Mouse (Mus musculus): ENCODE measurements around the gene Vmn1r14. TPM values are rescaled to one million over a fixed set of nuclear protein-coding genes. Genes with fewer than 3 reads are reported as not detected.
"Not testable (repeated sequence)": the region's sequence is repeated elsewhere in the genome, so short reads cannot be mapped to it uniquely, and the experiment has no call there.

Gene Vmn1r14
- polyA plus RNA-seq (2012; rRNA removed), result not detected in 2 replicates

DNA sequence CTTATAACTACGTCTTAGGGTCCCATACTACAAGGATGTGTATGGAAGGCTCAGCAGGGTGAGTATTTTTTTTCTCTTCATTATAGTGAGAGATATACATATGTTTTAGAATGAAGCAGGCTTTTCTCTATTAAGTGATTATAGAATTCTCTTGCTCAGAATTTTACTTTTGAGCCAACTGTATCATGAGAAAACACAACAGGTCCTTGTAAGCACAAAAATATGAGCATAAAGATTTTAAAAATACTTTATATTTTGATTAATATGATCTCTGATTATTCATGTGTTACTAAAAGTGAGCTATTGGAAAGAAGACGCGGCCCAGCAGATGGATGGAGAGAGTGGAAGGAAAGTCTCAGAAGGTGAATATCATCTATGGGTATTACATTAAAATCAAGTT, at the start of gene Vmn1r14:
Gene Vmn1r14, plus strand, starts transcription at position 301 of the 400 bp plus-strand sequence.
- no peak for DNase-seq (ENCODE audit: extremely low spot score in 1 of 2, low spot score in 1 of 2)

DNA sequence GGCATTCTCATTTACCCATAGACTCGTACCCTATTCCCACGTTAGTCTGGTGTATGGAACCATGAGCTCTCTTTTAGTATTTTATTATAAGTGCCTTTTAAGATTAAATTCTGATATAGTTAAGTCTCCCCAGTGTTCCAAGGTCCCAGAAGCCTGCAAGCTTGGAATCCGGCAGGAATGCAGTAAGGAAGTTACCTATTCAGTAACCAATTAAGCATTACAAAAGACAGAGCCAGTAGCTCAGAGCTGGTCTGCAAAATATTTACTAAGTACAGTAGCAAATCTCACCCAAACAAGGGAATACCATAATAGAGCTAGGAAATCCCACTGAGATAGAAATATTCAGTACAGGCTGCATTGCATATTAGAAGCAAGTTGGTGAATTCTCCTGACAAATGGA, 41.5 kb upstream of the Vmn1r14 start:
- not testable (repeated sequence) for DNase-seq (ENCODE audit: extremely low spot score in 1 of 2, low spot score in 1 of 2)

DNA sequence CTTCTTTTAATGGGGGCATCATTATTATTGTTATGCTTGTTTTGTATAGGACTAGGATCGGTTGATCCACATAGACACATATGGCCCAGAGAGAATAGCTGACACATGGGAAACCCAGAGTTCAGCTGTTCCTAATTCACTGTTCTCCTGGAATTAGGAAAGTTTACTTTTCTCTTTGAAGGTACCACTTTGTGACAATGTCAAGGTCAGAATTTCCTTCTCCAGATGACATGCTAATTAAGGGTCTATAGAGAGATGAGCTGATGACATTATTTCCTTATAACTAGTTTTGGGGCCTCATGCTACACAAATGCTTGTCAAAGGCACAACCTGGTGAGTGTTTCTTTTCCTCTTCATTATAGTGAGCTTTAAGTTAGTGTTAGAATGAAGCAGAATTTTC, 28.5 kb upstream of the Vmn1r14 start, which contains the start of gene Vmn1r13:
Gene Vmn1r13, plus strand, starts transcription at position 301 of the 400 bp plus-strand sequence.
- not testable (repeated sequence) for DNase-seq (ENCODE audit: extremely low spot score in 1 of 2, low spot score in 1 of 2)

DNA sequence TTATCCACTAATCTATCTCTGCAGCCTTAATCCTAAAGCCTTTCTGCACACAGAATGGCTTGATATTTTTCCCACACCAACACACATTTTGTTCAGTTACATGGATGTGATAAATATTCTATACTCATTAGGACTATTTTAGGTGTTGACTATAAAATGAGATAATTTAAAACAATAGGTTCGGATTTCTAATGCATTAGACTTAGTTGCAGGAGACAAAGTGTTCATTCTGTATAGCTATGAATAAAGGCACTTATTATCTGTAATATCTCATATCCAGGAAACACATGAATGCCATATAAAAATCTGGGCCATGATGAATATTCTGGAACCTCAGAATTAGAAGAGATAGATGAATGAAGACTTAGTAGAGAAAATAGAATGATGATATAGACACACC, 26.2 kb downstream of the Vmn1r14 start, which contains the start of gene Vmn1r15:
Gene Vmn1r15, plus strand, starts transcription at position 301 of the 400 bp plus-strand sequence.
- no peak for DNase-seq (ENCODE audit: extremely low spot score in 1 of 2, low spot score in 1 of 2)

DNA sequence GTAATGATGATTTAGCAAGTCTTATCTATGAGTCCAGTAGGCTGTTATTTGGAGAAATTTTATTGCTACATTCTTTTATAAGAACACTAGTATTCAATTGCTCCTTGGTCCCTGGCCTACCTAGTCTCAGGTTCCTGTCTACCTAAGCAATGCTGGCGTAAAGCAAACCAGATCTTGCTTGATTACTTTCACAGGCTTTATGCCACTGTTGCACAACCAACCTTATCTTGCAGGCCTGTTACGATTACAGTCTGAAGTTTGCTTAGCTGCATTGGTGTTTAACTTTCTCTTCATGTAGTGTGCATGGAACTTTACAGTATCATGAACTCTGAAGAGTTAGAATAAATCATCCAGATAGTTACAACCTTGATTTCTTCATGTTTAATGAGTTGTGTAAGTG, 29.5 kb downstream of the Vmn1r14 start:
- no peak for DNase-seq (ENCODE audit: extremely low spot score in 1 of 2, low spot score in 1 of 2)

DNA sequence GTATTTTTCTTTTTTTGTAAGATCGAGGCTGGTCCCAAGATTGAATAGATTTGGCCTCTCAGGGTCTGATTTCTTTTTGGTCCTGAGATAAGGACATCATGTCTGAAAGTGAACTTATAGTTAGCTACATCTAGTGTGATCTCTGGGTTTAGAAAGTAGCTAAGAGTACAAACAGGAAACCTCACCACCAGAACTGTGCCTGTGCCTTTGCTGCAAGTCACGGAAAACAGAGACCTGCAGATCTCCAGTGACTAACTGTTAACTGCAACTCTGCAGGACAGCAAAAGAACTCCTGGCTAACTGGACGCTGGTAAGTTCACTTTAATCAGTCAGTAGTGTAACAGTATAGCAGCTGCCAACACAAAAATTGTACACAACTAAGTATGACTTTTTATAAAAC, 40.4 kb downstream of the Vmn1r14 start:
- DNase-seq (ENCODE audit: extremely low spot score in 1 of 2, low spot score in 1 of 2), result no peak

DNA sequence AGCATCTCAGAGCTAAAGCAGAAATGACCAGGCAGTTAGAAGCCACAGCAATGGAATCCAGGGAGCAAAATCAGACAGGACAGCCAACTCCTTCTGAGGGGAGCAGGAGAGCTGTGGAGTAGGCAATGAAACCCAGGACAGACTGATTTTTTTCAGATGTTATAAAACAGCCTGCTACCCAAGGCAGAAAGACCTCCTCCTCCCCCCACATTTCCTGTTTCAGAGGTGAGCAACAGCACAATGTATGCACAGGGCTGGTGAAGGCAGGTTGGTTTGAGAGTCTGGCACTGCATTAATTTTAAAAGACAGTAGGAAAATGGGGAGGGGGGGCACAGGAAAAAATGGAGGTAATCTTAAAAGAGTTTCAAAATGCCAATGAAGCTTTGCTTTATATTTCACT, 41.0 kb downstream of the Vmn1r14 start:
- DNase-seq (ENCODE audit: extremely low spot score in 1 of 2, low spot score in 1 of 2), result no peak

DNA sequence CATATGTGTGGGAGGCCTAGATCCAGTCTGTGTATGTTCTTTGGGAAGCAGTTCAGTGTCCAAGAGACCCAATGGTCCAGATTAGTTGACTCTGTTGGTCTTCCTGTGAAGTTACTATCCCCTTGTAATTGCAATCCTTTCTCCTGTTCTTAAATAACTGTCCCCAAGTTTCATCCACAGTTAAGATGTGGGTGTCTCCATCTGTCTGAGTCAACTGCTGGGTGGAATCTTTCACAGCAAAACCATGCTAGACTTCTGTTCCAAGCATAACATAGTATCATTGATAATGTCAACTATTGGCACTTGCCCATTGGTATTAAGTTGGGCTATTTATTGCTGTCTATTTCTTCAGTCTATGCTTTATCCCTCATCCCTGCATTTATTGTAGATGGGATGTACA, 47.5 kb downstream of the Vmn1r14 start:
- peak in 1 of 2 experiments; percentile 2 for DNase-seq (ENCODE audit: extremely low spot score in 1 of 2, low spot score in 1 of 2)

Other genes starting within 250 kb of the Vmn1r14 start
- gene Vmn1r6, start 234.4 kb upstream of the Vmn1r14 start, polyA plus RNA-seq (2012; rRNA removed), result not detected in 2 replicates
- not detected in 2 replicates for gene Vmn1r7, start 206.4 kb upstream of the Vmn1r14 start, polyA plus RNA-seq (2012; rRNA removed)
- not detected in 2 replicates for gene Vmn1r8, start 199.4 kb upstream of the Vmn1r14 start, polyA plus RNA-seq (2012; rRNA removed)
- not detected in 2 replicates for gene Vmn1r9, start 164.9 kb upstream of the Vmn1r14 start, polyA plus RNA-seq (2012; rRNA removed)
- gene Vmn1r10, start 122.2 kb upstream of the Vmn1r14 start, polyA plus RNA-seq (2012; rRNA removed), result not detected in 2 replicates
- not detected in 2 replicates for gene Vmn1r11, start 98.2 kb upstream of the Vmn1r14 start, polyA plus RNA-seq (2012; rRNA removed)
- gene Vmn1r12, start 74.8 kb upstream of the Vmn1r14 start, polyA plus RNA-seq (2012; rRNA removed), result not detected in 2 replicates
- not detected in 2 replicates for gene Vmn1r13, start 28.4 kb upstream of the Vmn1r14 start, polyA plus RNA-seq (2012; rRNA removed)
- gene Vmn1r15, start 26.3 kb downstream of the Vmn1r14 start, polyA plus RNA-seq (2012; rRNA removed), result not detected in 2 replicates
- not detected in 2 replicates for gene Vmn1r16, start 97.8 kb downstream of the Vmn1r14 start, polyA plus RNA-seq (2012; rRNA removed)
- not detected in 2 replicates for gene Vmn1r17, start 132.0 kb downstream of the Vmn1r14 start, polyA plus RNA-seq (2012; rRNA removed)
- gene Vmn1r18, start 164.1 kb downstream of the Vmn1r14 start, polyA plus RNA-seq (2012; rRNA removed), result not detected in 2 replicates
- not detected in 2 replicates for gene Vmn1r19, start 172.1 kb downstream of the Vmn1r14 start, polyA plus RNA-seq (2012; rRNA removed)
- not detected in 2 replicates for gene Vmn1r20, start 197.2 kb downstream of the Vmn1r14 start, polyA plus RNA-seq (2012; rRNA removed)

Measured in frontal cortex, adult 2 months (tissue).